Mouse (Mus musculus) neural tube, embryonic 14.5 days (tissue): ENCODE measurements at regions not wholly inside any gene's neighbourhood (a gene's known extent, or its start where the extent isn't known, plus 50 kb on each side); places are given as distances from the start of the nearest gene placed in this dataset.

ENCODE experiments used
- ATAC-seq: fragments of 200-750 bp; cut with Nextera tagmentation; 2 replicates; pipeline ENCODE4 v1.8.0; 2017; ENCODE audit warnings: low read depth, mild to moderate bottlenecking, moderate TSS enrichment, moderate library complexity
- H3K27ac ChIP-seq: fragments of 300-500 bp; sonication (generic); 2 replicates; pipeline ENCODE4 v1.5.1; 2014; ENCODE audit warnings: low read depth, mild to moderate bottlenecking, control low read depth, low read length, moderate library complexity, mixed read lengths
- H3K27me3 ChIP-seq: fragments of 300-500 bp; sonication (generic); 2 replicates; pipeline ENCODE4 v1.6.1; 2014; ENCODE audit warnings: low read length; ENCODE audit not compliant: control insufficient read depth, insufficient read depth
- H3K36me3 ChIP-seq: fragments of 300-500 bp; sonication (generic); 2 replicates; pipeline ENCODE4 v1.6.1; 2014; ENCODE audit warnings: low read length, mixed read lengths; ENCODE audit not compliant: control insufficient read depth, insufficient read depth
- H3K4me1 ChIP-seq: fragments of 300-500 bp; sonication (generic); 2 replicates; pipeline ENCODE4 v1.6.1; 2014; ENCODE audit warnings: low read length; ENCODE audit not compliant: control insufficient read depth, insufficient read depth
- H3K4me2 ChIP-seq: fragments of 300-500 bp; sonication (generic); 2 replicates; pipeline ENCODE4 v1.6.1; 2014; ENCODE audit warnings: mild to moderate bottlenecking, low read depth, low read length, control low read depth
- H3K4me3 ChIP-seq: fragments of 300-500 bp; sonication (generic); 2 replicates; pipeline ENCODE4 v1.5.1; 2014; ENCODE audit warnings: low read depth, low read length, control low read depth, mixed read lengths
- H3K9ac ChIP-seq: fragments of 300-500 bp; sonication (generic); replicated peaks from 2 replicates; pipeline ENCODE4 v1.6.1; 2014; ENCODE audit warnings: low read depth, mild to moderate bottlenecking, control low read depth, low read length, mixed read lengths
- H3K9me3 ChIP-seq: fragments of 300-500 bp; sonication (generic); 2 replicates; pipeline ENCODE4 v1.6.1; 2016; ENCODE audit warnings: low read length; ENCODE audit not compliant: control insufficient read depth
- WGBS: fragments of 180-500 bp; shearing (Covaris S2); extraction: QIAGEN DNeasy Blood & Tissue Kit; methylation state at CpG from one replicate; pipeline ENCODE4 v1.1.7; 2014; 5-methylcytosine and 5-hydroxymethylcytosine counted together

DNA sequence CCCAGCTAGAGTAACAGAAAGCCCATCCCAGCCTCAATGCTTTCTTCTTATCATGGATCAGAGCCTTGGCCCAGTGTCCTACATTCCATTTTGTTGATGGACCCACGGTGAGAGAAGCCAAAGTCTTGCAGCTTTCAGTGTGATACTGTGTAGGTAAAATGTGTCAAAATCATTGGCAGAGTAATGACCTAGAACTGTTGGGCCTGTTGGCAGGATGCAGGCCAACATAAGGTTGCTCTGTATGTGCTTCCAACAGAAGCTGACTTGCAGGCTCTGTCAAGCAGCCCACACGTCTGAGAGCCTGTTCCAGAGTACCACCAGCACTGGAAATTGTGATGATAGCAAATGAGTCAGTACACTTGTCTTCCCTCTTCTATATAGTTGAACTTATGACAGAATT lies 503.9 kb upstream of the Zfp804a start:
- Histone ChIP-seq H3K9me3 (no peaks in the 10 kb centered on the region), H3K27ac (no peak overlapping the region), H3K4me1 (no peaks in the 10 kb centered on the region), H3K9ac (no peak overlapping the region), H3K27me3 (no peaks in the 10 kb centered on the region), H3K36me3 (no peaks in the 10 kb centered on the region), H3K4me2 (no peak overlapping the region), H3K4me3 (no peak overlapping the region)
- no peak for ATAC-seq
- 86% methylated on average over 2 of the region's 2 CpGs for WGBS

DNA sequence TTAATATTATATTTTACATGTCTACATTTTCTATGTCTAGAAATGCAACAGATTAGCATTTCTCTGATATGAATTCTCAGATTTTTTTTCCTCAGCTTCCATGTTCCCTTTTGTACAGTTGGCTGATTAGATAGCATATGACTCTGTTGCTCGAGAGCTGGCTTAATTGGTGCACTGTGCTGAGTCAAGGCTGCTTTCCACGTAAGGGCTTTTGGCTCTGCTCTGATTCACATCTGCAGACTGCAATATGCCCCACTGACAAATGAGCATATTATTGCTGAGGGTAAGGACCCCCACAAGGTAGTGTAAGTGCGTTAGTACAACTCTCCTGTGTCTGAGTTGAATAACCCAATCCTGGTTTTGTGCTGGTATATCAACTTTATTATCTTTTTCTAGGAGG lies 470.9 kb upstream of the Zfp804a start:
- no peak overlapping the region for H3K9ac ChIP-seq
- H3K27ac ChIP-seq: no peak overlapping the region
- no peak overlapping the region for H3K4me2 ChIP-seq
- no peaks in the 10 kb centered on the region for H3K27me3 ChIP-seq
- H3K9me3 ChIP-seq: no peaks in the 10 kb centered on the region
- 48% methylated on average over 3 of the region's 3 CpGs for WGBS
- ATAC-seq: peak; percentile 79; the same call in 1 of the 2 replicates
- no peaks in the 10 kb centered on the region for H3K36me3 ChIP-seq
- no peaks in the 10 kb centered on the region for H3K4me1 ChIP-seq
- no peak overlapping the region for H3K4me3 ChIP-seq
